Mouse (Mus musculus) frontal cortex, postnatal 25 days (tissue): Measurements from ENCODE around the gene Prpf3.
"Not testable (repeated sequence)": the region's sequence is repeated elsewhere in the genome, so short reads cannot be mapped to it uniquely, and the experiment has no call there.

Experiments
- DNase-seq, 2 experiments: peaks; one replicate each; pipeline ENCODE4 v3.0.0; 2022; ENCODE audit warnings: low spot score in 2 of 2

Prpf3 gene

DNA sequence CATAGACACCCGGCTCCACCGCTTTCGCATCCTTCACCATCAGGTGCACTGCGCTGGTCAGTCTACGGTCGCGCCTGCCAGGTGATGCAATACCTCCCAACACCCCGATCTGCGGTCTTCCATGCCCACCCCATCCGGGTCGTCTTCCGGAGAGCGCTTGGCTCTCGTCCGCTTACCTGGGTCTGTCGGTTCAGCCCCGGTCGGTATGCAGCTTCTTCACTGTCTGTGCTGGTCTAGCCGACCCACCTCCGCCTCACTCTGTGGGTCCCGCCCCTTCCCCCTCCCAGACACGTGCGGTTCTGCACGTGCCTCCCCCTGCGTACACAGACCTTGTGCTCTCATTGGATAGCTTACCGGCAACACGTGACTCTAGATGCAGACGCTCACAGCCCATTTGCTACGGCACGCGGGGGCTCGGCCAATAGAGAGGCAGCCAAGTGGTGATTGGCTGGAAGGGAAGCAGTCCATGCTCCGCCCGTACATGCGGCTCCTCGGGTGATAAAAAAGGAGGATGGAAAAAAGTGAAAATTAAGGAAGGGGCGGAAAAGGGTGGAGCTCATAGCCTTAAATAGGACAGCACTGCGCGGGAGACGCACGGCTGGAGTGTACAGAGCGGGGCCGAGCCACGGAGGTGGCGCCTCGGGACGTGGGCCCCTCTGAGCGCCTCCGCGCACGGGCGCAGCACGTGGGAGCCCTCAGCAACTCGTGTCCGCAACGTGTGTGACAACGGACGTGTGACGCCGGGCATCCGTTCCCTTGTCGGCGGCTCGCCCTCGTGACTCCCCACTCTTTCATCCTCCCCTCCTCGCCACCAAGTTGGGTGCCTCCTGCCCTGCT is 26.5 kb upstream of the Prpf3 start, which contains the start of gene Ciart:
Ciart (minus strand) TSS at position 273 of the 837 bp plus-strand sequence.
- DNase-seq, result peak; percentile 86 to 87

DNA sequence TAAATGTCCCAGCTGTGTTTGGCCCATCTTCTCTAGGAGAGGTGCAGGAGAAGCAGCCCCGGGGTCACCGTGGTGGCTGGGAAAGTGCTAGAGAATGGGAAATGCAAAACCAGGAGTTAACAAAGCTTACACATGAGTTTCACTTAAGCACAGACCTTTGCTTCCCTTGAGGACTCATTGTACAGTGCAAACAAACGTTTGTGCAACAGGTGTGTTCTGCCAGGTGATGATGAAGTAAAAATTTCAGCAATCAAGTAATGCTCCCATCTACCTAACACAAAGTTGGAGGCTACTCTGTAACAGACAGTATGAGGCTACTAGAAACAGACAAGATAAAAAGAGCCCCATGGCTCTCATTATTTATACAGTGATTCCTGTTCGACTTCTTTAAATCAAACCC is 23.4 kb upstream of the Prpf3 start:
- no peak for DNase-seq

- no peak for DNase-seq
Measured at GRCm38 (mm10) chr3:95872048-95872447, 16.4 kb upstream of the Prpf3 start.

DNA sequence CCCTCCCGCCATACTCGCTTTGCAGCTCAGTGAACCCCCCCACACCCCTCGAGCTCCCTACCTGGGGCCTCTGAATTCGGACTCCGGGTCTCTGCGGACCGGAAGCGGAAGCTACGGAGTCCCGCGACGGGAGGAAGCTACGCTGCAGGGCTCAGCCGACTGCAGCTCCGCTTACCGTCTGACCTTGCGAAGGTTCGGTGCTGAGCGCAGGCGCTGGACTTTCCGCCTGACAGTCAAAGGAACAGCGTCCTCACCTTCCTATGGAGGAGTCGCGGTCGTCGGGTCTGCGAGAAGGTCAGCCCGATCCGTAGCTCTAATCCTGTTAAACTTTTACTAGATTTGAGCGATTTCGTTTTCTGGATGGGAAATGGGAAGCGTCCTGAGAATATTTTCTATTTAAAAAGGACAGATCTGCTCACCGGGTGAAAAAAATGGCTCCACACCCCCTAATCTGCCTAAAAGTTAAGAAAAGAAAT is 15.7 kb upstream of the Prpf3 start, which contains the start of gene Mrps21:
Mrps21 (minus strand) TSS at position 128 of the 476 bp plus-strand sequence.
- DNase-seq, result peak; percentile 64 to 78

DNA sequence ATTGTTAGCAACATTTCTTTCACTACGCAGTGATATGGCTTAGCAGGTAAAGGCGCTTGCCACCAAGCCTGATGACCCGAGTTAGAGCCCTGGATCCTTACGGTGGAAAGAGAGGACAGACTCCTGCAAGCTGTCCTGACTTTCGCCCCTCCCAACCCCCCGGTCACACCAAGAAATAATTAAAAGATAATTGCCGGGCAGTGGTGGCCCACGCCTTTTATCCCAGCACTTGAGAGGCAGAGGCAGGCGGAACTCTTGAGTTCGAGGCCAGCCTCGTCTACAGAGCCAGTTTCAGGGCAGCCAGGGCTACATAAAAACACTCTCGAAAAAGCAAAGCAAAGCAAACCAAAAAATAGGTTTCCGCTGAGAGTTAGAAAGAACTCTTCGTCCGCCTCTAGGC is 15.3 kb upstream of the Prpf3 start:
- DNase-seq, result no peak

GRCm38 (mm10) chr3:95867408-95867807 is 11.7 kb upstream of the Prpf3 start:
- DNase-seq, result no peak

- no peak for DNase-seq
Measured at GRCm38 (mm10) chr3:95866071-95866470, 10.4 kb upstream of the Prpf3 start.

DNA sequence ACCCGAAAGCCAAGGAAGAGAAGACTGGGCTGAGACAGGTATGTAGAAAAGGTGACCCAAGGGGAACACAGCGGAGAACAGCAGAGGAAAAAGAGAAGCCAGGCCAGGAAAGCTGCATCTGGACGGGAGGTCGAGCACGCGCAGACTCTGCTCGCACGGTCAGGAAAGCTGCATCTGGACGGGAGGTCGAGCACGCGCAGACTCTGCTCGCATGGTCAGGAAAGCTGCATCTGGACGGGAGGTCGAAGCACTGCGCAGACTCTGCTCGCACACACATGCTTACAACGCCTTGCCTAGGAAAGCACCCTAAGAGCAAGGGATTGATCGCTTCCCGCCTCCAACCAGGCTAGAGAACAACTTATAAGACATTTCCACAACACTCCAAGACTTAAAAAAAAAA is 9.9 kb upstream of the Prpf3 start:
- DNase-seq, result no peak

DNA sequence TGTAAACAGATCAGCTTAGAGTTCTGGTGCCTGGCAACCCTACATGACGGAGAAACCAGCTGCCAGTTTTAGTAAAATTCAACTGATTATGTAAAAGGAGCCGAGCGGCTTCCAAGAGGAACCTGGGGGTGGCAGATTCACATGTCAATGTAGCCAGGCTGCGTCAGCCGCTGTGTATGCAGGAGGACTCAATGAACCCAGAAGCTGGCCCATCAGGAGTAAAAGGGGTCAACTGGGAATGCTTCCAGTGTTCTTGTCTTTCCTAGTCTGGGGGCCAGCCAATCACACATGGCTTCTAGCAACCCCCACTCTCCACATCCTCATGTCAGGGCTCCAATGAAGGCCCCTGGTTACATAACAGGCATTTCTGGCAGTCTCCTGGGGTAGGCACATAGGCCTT is 9.4 kb upstream of the Prpf3 start:
- DNase-seq, result peak; percentile 38 to 52

DNA sequence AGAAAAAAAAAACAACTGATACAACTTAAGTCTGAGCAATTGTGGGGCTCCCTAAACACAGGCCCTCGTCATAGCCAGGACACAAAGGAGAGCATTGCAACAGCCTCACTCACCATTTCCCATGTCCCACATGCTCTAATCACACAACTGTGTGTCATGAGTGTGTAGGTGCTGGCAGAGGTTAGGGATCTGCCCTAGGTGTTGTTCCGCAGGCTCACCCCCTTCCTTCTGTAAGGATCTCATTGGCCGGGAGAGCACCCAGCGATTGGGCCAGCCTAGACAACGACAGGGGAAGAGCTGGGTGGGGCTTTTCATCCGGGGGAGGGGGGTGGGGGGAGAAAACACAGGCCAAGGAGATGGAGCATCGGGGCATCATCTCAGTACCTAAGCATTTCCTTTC is 7.9 kb upstream of the Prpf3 start:
- DNase-seq, result no peak

DNA sequence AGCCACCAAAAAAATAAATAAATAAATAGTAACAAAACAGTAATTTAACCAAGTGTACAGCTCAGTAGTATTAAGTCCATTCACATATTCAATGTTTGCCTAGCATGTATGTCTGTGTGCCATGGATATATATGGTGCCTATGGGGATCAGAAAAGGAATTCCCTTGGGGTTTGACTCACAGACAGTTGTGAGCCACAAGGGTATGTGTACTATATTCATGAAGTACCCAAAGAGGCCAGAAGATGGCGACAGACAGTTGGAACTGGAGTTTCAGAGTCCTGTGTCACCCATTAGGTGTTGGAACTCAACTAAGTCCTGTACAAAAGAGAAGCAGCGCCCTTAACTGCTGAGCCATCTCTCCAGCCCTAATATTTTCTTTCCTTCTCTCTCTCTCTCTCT is 6.1 kb upstream of the Prpf3 start:
- DNase-seq, result no peak

DNA sequence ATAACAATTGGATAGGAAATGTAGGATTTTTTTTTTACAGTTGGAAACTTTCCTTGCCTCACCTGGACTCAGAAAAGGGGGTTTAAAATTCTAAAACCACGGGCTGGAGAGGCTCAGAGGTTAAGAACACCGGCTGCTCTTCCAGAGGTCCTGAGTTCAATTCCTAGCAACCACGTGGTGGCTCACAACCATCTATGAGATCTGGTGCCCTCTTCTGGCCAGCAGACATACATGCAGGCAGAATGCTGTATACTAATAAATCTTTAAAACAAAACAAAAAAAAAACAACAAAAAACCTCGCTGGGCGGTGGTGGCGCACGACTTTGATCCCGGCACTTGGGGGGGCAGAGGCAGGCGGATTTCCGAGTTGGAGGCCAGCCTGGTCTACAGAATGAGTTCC is 5.5 kb upstream of the Prpf3 start:
- DNase-seq, result no peak

DNA sequence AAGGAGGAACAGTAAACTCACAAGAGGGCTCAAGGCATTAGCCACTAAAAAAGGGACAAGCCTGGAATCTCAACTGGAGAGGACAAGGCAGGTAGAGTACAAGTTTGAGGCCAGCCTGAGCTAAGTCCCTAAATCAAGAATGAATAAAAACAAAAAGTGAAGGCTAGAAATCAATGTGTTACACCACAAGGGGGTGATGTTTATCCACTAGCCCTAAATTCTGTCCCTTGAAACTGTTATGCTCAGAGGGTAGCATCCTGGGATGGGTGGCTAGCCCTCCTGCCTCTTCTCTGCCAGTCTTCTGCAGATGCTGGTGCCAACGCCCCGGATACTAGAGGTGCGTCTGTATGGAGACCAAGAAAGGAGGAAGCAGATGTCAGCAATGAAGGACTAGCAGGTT is 4.6 kb upstream of the Prpf3 start:
- DNase-seq, result no peak

DNA sequence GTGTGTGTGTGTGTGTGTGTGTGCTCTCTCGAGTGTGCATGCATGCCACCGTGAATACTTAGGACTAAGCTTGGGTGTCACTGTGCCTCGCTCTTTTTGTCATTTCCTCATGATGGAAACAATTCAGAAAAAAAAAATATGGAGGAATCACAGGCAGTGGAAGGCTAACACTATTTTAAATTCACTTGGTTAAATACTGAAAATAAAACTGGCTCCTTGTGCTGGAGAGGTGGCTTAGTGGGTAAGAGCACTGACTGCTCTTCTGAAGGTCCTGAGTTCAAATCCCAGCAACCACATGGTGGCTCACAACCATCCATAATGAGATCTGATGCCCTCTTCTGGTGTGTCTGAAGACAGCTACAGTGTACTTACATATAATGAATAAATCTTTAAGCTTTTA is 2.6 kb upstream of the Prpf3 start:
- not testable (repeated sequence) for DNase-seq

- not testable (repeated sequence) for DNase-seq
Measured at GRCm38 (mm10) chr3:95857050-95857449, 1.4 kb upstream of the Prpf3 start.

DNA sequence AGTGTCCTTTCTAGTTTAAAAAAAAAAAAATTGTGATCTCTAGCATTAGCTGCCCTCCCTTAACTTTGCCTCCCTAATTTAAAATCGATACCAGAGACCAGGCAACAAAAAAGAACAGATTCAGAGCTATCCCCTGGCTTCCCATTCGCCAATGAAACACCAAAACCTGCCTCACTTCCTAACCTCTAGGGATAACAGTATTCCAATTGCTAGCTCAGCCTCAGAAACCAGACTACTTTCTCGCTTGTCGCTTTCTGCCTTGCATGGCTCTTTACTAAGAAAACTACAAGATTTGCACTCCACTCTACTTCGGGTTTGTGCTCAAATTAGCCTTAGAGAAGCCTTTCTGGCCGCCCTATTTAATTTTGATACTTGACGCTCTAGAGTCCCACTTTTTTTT is 430 bp upstream of the Prpf3 start:
- no peak for DNase-seq

DNA sequence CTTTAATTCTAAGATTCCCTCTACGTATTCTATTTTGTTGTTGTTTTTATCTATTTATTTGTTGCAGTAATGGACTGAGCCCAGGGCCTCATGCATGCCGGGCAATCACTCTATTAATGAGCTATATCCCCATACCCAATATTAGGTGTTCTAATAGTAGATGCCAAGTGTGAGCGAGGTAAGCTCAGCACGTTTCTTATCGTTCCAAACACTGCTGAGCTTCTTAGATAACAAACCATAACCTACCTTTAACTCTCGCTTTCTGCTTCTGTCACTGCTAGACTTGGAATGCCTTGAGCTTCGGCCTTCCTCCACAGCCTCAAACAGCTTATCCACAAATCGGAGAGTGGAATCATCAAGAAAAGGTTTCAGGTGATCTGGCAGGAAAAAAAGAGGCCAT is 4.4 kb downstream of the Prpf3 start:
- DNase-seq, result no peak

DNA sequence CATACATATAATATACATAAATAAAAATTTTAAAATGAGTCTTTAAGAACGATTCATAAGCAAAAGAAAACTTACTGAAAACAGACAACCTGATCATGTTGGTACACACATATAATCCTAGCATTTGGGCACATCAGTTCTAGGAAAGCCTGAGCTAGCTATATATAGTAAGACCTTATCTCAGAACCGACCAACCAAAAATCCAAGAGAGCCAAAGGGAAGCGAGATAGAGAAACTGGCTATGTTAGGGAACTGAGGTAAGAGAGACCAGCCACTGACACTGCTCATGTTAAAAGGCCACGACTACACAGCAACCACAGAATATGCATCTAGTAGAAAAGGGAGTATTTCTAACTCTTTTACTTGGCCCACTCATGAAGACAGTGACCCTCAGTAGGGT is 5.1 kb downstream of the Prpf3 start:
- DNase-seq, result no peak

DNA sequence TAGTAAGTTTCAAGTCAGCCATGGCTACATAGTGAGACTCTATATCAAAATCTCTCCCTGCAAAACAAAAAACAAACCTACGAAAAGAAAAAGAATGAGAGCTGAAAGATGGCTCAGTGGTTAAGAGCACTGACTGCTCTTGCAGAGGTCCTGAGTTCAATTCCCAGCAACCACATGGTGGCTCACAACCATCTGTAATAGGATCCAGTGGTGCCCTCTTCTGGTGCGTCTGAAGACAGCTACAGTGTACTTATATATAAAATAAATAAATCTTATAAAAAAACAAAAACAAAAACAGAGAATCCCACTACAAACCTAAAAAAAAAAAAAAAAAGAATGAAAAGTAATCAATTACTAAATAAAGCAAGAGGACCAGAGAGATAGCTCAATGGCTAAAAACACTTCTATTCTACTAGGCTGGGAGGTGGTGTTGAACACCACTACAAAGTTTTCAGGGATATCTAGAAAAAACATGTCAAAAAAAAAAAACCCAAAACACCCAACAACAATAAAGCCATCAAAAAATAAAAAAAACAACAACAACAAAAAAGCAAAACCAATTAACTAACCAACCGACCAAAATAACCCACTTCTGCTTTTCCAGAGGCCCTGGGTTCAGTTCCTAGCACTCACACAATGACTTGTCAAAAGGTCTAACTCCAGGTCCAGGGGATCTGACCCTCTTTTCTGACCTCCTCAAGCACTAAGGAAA is 13.0 kb downstream of the Prpf3 start:
- DNase-seq, result no peak

DNA sequence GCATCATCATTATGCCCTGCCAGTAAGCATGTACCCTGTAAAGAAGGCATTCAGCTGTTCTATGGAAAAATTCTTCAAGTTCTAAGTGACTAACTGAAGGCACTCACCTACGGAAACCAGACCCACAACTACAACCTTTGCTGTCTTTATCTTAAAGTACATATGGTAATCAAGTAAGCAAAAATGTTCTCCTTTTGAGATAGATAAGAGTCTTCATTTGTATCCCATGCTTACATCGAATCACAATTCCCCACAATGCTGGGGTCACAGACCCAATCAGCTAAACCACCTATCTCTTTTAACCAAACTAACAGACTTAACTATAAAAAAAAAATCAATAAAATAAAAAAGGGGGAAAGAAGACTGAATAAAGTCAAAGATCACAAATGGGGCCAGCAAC is 16.4 kb downstream of the Prpf3 start:
- no peak for DNase-seq

- no peak for DNase-seq
Measured at GRCm38 (mm10) chr3:95829053-95829452, 26.6 kb downstream of the Prpf3 start.

GRCm38 (mm10) chr3:95826275-95826674 is 29.4 kb downstream of the Prpf3 start:
- no peak for DNase-seq
